Mouse (Mus musculus): ENCODE data around the gene Tbccd1.

Gene Tbccd1

DNA sequence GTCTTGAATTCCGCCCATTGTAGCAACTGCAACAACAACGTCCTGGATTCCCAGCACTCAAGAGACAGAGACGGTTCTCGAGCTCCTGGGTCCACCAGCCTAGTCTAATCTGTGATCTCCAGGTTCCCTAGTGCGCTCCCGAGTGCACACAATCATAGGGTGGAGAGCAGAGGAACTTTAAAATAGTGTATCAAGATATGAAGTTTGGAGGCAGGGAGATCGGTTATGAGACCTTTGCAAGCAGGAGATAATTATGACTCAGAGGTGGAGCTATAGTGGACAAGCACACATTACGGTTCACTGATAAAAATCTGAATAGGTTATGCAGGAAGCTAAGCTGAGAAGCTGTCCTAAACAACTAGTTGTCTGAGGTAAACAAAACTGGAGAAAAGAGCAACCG, 696 bp downstream of the Tbccd1 start:
- no peak for DNase-seq (ENCODE audit: low spot score)

DNA sequence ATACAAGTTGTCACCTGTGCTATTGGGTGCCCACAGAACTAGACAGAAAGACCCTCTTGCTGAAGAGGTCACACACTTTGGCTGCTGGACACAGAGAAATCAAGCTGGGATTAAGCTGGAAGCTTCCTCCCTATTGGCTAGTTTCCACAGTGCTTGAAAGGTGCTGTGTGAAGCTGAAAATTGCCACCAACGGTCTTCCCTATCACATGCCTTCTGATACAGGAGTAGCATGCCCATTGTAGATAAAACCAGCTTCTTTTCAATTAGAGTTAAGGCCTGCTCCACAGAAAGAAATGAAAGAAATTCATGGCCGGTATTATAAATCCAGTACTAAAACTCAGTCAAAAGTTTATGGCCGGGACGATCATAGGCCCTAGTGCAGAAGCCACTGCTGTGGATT, 4.8 kb downstream of the Tbccd1 start:
- DNase-seq (ENCODE audit: low spot score) = no peak

DNA sequence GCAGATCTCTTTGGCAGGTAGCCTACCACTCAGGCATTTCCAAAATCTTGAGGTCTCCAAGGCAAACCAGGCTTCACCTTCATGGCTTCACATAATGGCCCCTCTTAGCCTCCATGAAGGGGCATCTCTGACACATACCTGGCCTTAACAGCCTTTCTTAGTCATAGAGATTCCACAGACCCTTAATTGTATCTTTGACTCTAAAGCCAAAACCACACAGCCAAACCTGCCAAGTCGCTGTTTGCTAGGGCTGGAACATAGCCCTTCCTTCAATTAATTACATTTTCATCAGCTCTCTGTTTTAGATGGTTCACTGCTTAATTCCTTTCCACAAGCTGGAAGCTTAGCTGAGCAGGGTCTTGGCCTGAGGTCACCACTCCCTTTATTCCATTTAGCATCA, 9.1 kb downstream of the Tbccd1 start:
- DNase-seq (ENCODE audit: low spot score) = no peak

DNA sequence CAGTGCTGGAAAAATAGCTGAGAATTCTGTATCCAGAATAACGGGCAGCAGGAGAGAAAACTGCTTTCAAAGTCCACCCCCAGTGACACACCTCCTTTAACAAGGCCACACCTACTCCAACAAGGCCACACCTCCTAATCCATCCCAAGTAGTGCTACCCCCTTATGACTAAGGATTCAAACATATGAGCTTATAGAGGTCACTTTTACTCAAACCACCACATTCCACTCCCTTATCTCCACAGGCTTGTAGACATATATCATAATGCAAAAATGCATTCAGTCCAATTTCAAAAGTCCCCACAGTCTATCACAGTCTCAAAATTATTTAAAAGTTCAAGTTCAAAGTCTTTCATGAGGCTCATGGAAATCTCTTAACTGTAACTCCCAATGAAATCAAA, 9.8 kb downstream of the Tbccd1 start:
- no peak for DNase-seq (ENCODE audit: low spot score)

DNA sequence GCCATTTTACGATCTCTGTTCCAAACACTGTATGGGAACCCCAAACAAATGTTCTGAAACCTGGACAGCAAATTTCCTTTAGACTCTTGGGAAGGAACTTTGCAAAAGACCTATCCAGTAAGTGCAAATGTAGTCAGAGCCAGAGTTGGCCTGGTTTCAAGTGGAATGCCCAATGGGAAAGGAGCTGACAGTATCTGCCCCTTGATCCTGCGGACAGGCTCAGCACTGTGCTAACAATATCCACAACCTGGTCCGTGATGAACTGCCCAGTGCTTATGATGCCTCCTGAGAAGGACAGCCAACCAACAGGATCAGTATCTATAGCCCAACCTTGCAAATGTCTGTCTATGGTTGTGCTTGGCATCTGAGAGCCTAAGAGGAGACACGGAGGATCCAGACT, 12.0 kb downstream of the Tbccd1 start:
- no peak for DNase-seq (ENCODE audit: low spot score)

DNA sequence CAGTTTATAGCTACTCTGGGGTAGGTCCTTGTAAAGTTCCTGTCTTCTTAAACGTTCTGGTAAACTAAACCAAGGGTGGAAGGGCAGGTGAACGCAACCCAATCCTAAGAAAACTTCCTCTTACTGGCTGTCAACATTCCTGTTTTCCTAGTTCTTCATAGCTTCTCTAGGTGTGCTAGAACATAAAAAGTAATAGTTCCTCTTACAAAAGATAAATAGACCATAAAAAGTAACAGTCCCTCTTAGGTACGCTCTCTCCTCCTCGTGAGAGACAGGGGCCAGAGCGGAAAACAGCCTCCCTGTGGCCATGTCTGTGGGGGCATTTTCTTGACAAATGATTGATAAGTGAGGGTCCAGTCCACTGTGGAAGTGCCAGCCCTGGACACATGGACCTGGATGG, 12.6 kb downstream of the Tbccd1 start:
- no peak for DNase-seq (ENCODE audit: low spot score)

DNA sequence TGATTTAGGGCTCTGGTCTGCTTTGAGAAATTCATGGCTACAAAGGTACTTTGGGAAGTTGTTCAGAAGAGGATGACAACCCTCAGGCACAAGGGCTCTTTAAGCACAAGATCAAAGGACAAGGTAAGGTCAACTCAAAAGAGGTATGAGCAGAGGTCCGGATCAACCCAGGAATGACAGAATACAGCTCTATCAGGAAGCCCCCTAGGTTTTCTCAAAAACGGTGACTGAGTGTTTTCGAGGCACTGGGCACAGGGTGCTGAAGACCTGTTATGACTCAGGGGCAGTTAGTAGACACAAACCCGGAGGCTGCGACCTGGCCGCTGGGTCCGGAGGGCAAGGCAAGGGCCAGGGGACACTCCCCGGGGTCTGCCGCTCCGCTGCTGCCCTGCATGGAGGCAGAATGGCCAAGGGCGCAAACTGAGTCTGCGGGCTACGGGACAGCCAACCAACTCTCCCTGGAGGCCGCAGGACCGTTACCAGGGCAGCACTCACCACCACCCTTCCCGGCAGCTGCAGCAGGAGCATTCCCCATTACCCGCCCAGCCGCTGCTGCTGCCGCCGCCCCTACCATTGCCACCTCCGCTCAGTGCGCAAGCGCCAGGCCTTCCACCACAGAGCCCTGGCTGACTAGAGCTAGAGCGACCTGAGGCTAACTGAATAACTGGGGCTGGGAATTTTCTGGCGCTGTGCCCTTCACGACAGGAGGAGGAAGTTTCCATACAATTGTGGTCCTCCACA, 13.2 kb downstream of the Tbccd1 start:
- peak; percentile 17 for DNase-seq (ENCODE audit: low spot score)

DNA sequence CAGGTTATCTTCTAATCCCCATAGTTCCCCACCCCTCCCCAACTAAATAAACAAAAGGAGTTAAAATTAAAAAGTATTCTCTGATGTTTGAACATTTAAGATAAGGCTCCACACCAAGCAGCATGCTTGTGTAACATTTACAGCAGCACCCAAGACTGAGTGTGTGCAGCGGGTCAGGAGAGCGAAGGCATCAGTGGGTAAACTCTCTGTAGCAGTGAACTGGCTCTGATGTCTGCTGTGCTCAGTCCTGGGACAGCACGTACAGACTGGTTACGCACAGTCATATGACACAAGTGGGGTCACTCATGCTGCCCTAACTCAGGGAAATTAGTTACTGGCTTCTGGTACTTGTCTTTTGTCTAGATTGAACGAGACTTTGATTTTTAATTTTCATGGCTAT, 14.6 kb downstream of the Tbccd1 start:
- DNase-seq (ENCODE audit: low spot score) = no peak

DNA sequence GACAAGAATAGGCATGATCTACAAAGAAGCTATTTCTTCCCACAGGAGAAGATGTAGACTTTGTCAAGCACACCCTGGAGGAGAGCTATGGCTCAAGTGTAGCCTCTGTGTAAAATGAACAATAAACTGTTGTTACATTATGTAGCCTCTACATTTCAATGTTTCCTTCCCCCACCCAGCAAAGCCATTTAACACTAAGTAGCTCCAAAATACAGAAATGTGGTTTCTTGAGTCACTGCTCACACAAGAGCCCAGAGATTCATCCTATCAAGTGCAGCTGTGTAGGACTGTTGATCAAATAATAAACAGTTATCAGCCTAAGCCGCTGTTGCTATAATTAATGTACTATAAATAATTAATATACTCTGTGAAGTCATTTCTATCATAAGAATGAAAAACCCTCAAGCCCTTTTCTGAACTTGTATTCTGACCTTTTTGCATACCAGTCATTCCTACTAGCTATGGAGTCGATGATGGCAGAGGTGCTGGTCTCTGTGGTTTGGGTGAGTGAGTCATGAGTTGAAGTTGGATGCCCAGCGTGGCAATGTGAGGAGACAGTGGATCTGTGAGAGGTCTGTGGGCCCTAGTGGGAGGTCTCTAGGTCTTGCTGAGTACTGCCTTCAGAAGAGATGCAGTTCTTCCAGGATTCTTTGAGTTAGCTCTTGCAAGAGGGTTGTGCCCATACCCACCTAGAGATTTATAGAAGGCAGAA, 18.2 kb downstream of the Tbccd1 start:
- DNase-seq (ENCODE audit: low spot score) = no peak

DNA sequence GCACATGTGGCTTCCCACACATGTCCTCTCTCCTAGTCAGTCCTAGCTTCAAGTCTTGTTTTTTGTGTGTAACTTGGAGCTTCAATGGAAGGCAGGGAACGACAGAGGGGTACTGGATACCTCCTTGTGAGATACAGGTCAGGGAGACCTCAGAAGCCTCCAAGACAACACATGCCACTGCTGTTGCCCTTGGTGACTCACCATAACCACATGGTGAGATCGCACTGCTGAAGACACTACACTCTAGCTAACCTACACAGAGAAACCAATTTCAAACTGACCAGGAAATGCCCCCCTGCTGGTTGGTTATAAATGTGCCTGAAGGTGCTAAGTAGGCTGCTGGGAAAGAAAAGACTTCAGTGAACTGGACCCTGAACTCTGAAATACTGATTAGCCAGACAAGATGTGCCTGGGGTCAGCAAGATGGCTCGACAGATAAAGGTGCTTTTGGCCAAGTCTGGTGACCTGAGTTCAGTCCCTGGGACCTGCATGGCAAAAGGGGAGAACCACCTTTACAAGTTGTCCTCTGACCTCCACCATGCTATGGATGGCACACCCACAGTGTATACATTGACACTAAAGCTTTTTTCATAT, 24.4 kb downstream of the Tbccd1 start:
- no peak for DNase-seq (ENCODE audit: low spot score)

DNA sequence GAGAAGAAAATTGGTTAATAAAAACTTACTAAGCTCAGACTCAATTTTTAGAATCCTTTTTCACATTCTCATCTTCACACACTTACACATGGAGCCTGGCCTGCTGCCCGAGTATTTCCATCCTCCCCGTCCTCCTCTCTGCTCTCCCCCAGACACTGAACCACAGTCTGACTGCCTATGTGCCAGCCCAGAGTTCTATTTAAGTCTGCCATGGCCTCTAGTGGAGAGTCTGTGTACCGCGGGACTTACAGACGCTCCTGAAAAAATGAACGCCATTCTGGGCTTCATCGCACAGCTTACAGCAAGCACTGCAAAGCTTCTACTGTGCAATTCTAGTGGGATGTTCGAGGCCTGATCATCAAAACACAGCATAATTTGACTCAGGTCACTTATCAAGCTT, 36.7 kb downstream of the Tbccd1 start:
- no peak for DNase-seq (ENCODE audit: low spot score)

DNA sequence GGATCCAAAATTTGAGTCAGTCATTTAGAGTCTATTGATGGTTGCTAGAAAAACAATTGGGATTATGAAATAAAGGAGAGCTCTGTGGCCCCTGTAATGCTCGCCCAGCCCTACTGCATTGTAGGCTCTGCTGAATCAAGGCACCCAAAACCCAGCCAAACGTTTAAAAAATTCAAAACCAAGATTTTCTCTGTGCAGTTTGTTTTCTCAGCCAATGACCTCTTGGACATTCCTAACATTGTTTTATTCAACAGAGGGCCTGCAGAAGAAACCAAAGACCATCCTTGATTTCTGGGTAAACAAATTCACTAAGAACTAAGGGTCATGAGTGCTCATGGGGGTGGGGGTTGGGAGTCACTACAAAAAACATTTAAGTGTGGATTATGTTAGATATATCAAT, 46.0 kb downstream of the Tbccd1 start, which contains the start of gene Crygs:
Gene Crygs (minus strand): TSS at position 101 of the 400 bp plus-strand sequence.
- DNase-seq (ENCODE audit: low spot score) = no peak

DNA sequence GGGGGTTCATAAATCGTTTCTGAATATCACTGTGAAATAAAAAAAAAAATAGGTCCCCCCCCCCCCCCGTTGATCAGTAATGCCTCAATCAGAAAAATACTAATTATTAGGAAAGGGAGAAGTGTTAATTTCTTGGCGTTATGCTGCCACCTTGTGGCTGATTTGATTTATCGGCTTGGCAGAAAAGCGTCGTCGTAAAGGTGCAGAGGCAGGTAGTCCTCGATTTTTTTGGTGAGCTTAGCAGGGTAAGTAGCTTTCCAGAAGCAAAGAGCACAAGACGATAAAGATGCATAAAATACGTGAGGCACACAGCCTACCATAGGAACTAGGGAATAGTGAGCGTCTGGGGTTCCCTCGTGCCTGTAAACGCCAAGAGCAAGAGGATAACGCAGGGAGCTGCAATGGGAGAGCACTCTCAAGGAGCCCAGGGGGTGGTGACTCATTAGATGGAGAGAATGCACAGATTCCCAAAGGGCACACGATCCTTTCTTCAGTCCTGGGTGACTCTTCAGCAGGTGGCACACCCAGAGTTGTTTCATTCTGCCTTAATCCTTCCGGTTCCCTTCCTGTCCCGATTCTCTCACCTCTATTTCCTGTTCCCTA, 49.9 kb downstream of the Tbccd1 start:
- no peak for DNase-seq (ENCODE audit: low spot score)

DNA sequence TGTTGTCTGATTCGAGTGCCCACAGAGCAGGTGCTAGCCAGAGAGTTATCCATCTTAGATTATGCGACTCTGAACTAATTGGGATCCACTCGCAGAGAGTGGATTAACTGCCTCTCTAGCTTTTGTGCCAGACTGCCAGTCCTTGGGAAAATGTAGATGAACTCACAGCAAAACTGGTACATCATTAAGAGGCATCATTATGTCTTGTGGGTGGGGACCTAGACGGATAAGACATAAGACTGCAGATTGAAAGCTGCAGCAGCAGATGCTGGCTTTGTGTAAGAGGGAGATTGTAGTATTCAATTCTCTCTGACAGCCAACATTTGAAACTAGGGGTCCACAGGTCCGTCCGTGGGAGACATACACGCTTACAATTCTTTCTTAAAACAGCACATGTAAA, 54.7 kb downstream of the Tbccd1 start:
- DNase-seq (ENCODE audit: low spot score) = no peak

DNA sequence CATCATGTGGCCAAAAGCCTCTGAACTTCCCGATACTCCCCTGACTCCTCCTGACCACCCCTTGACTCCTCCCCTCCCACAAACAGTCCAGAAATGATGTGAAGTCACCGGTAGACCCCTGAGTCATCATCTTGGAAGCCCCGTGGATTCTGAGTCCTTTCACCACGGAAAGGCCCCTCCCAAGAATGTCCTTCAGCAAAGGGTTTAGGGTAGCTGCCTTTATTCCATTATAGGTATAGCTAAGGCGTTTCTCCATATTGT, 56.7 kb downstream of the Tbccd1 start:
- DNase-seq (ENCODE audit: low spot score) = no peak

DNA sequence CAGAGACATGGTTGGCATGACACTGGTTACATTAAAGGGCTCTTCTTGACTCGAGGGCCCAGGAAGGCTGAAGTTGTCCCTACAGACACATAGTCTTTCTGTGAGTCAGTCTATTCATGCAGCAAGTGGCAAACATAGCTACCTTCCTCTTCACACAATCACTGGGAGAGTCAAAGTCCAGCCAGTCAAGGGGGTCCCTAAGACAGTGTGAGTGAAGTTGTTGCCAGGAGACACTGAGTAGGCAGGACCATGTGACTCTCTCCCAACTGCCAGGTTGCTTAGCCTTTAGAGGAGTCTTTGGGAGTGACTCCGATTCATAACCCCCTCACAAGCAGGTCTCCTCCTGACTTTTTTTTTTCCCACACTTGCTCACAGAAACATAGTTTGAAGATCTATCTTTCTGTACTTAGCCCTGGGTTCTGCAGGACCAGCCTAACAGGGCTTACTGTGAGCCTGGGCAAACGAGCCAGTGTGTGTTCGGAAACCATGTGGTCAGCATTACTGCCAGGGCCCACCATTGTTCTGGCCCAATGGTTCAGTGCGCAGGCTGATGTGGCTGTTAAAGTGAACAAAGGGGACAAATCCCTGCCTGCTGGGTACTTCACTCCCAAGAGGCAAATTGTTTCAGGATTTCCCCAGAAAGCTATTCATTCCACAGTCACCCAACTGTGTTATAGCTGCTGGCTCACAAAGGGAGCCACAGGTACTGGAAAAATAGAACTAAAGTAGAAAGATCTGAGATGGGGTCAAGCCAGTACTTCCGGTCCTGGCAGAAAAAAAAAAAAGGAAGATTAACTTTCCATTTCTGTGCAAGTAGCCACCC, 57.2 kb downstream of the Tbccd1 start:
- no peak for DNase-seq (ENCODE audit: low spot score)

DNA sequence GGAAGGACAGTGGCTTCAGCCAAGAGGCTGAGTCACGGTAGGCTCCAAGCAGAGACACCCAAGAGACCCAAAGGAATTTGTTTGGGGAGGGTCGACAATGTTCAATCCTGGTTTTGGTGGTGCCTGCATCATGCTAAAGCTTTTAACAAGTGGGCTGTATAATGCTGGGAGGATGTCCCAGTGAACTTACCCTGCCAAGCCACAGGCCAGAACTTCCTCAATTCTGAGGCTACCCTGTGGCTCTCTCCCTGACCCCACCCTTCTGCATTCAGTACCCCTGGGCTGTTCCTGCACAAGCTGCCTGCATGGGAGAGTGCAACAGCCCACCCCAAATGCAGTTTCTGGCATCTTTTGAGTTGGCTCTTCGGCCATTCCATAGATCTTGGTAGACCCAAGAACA, 58.9 kb downstream of the Tbccd1 start:
- DNase-seq (ENCODE audit: low spot score) = no peak

DNA sequence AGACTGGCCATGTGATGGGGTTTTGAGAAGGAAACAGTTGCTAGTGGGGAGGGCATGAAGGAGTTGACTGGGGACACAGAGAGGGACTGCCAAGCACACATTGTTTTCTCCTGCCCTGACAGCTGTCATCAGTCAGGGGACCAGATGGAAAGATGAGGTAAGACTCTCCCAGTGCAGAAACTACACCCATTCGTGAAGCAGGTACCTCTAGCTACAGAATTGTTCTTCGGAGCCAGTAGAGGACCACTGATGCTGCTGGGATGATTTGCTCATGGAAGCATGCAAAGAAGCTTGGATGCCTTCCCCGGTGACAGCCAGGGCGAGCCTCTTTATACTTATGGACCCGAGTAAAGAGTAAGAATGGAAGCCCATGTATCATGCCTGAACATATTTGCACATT, 59.9 kb downstream of the Tbccd1 start:
- DNase-seq (ENCODE audit: low spot score) = no peak

DNA sequence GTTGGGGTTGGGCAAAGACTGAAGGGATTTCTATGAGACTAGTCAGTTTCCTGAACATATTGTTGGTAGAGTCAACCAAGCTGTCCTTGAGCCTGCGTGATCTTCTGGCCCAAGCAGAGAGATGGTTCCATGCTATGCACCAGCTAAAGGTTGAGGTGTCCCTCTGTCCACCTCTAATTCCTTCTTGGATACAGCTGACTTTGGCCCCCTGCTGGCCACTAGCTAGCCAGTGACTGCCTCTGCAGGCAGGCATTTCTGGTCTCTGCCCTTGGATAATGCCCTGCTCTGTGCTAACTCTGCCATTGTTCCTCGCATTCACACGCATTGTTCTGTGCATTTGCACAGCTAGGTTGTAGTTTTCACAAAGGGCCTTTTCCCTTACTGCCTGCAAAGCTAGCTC, 62.0 kb downstream of the Tbccd1 start:
- DNase-seq (ENCODE audit: low spot score) = no peak

DNA sequence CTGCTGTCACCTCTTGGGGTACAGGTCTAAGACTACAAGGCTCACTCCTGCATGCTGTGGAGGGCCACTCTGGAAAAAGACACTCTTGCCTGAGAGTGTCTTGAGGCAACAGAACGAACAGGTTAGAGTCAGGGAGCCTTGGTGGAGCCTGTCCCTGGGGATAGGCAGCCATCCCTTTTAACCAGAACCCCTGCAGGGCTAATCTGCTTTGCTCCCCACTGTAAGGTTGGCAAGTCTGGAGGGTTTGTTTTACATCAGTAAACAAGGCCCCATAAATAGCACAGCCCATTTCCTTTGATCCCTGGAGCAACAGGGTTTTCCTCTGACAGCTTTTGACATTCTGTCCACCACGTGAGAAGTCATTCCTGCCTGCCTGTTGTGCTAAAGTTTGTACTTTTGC, 66.2 kb downstream of the Tbccd1 start:
- DNase-seq (ENCODE audit: low spot score) = no peak

DNA sequence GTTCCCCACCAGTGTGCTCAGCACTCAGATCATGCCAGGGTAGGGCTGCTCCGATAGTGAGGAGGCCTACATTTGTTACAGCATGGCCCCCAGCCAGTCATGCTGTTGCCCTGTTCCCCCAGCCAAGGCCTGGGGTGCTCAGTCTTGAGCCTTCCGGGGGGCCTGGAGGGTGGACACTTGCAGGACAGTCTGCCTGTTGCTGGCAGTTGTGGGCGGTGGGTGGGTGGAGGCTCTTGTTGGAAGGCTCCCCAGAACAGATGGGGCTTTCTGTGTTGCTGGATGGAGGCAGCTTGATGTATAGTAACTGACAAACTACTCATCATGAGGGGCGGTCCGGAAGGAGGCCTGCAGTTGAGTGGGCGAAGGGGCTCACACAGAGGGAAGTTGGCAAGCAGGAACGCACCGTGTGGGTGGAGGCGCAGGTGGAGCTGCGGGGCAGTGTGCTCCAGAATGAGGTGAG, 67.5 kb downstream of the Tbccd1 start:
- DNase-seq (ENCODE audit: low spot score) = no peak

DNA sequence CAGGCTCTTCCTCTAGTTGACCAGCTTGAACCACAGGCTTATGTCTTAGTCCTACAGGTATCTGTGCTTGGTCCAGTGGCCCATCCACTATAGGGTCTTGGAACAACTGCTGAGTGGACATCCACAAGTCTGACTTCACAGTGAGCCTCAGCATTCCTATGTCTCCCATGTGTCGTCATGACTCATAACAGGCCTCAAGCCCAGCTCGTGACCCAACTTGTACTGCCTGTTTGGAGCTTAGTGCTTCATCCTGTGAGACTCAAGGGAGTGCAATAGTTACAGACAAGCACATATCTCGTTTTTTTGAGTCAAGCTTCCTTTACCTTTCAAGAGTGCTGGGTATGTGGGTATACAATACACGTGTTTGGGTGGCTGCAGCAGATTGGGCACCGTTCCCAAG, 74.8 kb downstream of the Tbccd1 start:
- DNase-seq (ENCODE audit: low spot score) = no peak
